Mouse (Mus musculus): ENCODE data around the gene Ptgdr. TPM values are rescaled to one million over a fixed set of nuclear protein-coding genes. Genes with fewer than 3 reads are reported as not detected.
"Not testable (repeated sequence)": the region's sequence is repeated elsewhere in the genome, so short reads cannot be mapped to it uniquely, and the experiment has no call there.

Ptgdr gene
- polyA plus RNA-seq, 1 experiment from 2014 or later = not detected

DNA sequence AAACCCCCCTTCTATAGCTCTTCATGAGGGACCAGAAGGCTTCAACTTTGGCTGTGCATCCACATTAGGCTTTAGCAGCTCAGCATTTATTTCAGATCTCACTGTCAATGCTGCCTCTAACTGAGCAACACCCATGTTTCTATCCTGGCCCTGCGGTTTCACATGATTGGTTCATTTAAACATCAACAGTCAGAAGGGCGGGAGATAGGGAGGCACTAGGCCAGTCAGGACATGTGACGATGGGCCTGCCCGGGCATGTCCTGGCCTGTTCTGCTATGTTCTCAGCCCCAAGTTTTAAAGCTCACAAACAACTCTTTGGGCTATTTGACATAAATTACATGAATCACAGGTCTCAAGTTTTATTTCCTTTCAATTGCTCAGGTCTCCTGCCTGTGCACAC is 26.1 kb downstream of the Ptgdr start:
- H3K36me3 ChIP-seq (ENCODE audit: control insufficient read depth, insufficient read depth, low read length); H3K9ac ChIP-seq (ENCODE audit: low read depth, low read length); H3K4me2 ChIP-seq; H3K4me1 ChIP-seq (replicated peaks; ENCODE audit: control insufficient read depth, insufficient read depth, low read length); H3K4me3 ChIP-seq (ENCODE audit: low read depth, low read length); ATAC-seq (replicated peaks; ENCODE audit: low FRiP score); H3K27me3 ChIP-seq (replicated peaks; ENCODE audit: control insufficient read depth, insufficient read depth, low read length); H3K27ac ChIP-seq (ENCODE audit: low read depth, low read length); H3K9me3 ChIP-seq (ENCODE audit: control insufficient read depth, low read length); DNase-seq (ENCODE audit: low spot score): not testable (repeated sequence)
- 87% methylated on average over 4 of the region's 4 CpGs for WGBS

DNA sequence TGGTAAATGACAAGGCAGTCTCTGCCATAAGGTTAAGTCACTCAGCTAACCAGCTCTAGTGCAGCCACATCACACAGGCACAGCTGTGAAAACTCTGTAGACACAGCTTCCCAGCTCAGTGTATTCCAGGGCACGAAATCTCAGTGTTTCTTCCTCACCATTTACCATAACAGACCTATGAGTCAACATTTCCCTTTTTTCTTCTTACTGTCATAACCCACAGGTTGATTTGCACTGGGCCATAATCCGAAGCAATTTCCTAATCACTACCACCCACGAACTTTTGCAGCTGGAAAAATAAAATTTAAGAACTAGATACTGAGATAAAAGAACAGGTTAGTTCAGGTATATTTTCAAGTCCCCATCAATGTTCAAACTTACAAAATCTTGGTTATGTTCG is 31.4 kb downstream of the Ptgdr start:
- H3K4me1 ChIP-seq (replicated peaks; ENCODE audit: control insufficient read depth, insufficient read depth, low read length) = no peaks in the 10 kb centered on the region
- ATAC-seq (replicated peaks; ENCODE audit: low FRiP score) (no peak), DNase-seq (ENCODE audit: low spot score) (no peak)
- no peaks in the 10 kb centered on the region for H3K27me3 ChIP-seq (replicated peaks; ENCODE audit: control insufficient read depth, insufficient read depth, low read length)
- no peaks in the 10 kb centered on the region for H3K36me3 ChIP-seq (ENCODE audit: control insufficient read depth, insufficient read depth, low read length)
- H3K4me2 ChIP-seq = no peak overlapping the region
- H3K4me3 ChIP-seq (ENCODE audit: low read depth, low read length) = no peak overlapping the region
- H3K9me3 ChIP-seq (ENCODE audit: control insufficient read depth, low read length) = no peaks in the 10 kb centered on the region
- WGBS = 67% methylated on average over 4 of the region's 4 CpGs
- H3K9ac ChIP-seq (ENCODE audit: low read depth, low read length) = no peak overlapping the region
- H3K27ac ChIP-seq (ENCODE audit: low read depth, low read length) = no peak overlapping the region

DNA sequence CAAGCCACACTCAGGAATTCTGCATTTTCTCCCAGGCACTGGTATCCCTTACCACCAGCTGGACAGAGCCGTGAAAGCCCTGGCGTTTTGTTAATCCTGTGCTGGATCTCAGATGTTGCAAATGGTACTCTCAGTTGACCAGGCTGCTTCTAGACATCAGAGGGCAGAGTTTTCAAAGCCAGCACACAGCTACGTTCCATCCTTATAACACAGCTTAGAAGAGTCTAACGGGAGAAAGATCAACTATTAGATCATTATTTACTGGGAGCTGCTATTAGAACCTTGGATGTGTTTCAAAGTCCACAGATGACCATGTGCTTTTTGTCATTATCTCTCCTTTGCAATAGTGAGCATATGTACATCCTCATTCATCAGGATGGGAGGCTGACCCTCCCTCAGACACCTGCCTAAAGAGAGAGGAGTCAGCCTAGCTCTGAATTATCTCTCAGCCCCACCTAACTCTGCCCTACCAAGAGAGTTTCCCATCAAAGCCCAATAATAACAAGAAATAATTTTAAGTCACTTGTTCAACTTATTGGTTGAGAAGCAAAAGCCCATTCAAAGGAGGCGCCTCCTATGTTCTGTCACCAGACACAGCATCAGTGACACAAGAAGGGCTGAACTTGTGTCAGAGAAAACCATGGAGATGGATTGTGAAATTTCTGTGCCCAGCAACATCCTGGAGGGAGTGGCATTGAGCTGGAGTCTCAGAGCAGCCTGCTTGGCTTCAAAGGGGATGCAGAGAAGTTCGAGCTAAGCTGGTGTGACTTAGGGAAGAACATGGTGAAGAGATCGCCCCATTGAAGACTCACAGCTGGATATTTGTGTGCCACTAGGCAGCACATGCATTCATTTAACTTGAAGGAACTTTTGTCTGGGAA is 37.8 kb downstream of the Ptgdr start:
- no peaks in the 10 kb centered on the region for H3K9me3 ChIP-seq (ENCODE audit: control insufficient read depth, low read length)
- H3K27me3 ChIP-seq (replicated peaks; ENCODE audit: control insufficient read depth, insufficient read depth, low read length) = no peaks in the 10 kb centered on the region
- H3K27ac ChIP-seq (ENCODE audit: low read depth, low read length) = no peak overlapping the region
- H3K4me2 ChIP-seq = no peak overlapping the region
- WGBS = 72% methylated on average over 7 of the region's 7 CpGs
- H3K4me3 ChIP-seq (ENCODE audit: low read depth, low read length) = no peak overlapping the region
- no peaks in the 10 kb centered on the region for H3K4me1 ChIP-seq (replicated peaks; ENCODE audit: control insufficient read depth, insufficient read depth, low read length)
- H3K36me3 ChIP-seq (ENCODE audit: control insufficient read depth, insufficient read depth, low read length) = no peaks in the 10 kb centered on the region
- ATAC-seq (replicated peaks; ENCODE audit: low FRiP score) = no peak
- DNase-seq (ENCODE audit: low spot score) = no peak
- no peak overlapping the region for H3K9ac ChIP-seq (ENCODE audit: low read depth, low read length)

DNA sequence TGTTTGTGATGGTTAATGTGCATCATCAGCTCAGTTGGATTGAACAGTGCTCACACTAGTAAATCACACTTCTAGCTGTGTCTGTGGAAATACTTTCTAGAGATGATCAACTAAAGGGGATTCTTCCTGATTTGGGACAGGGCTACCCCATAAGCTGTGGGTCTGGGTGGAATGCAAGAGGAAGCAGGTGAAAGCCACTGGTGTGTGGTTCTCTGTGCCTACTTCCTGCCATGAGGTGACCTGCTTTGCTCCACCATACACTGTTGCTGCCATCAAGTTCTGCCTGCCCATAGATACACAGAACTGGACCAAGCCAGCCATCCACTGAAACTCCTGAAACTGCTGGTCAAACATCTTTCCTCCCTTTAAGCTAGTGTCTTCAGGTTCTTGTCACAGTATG is 46.0 kb downstream of the Ptgdr start:
- not testable (repeated sequence) for DNase-seq (ENCODE audit: low spot score)

More for the DNA sequence above, 46.0 kb downstream of the Ptgdr start:
- not testable (repeated sequence) for H3K4me1 ChIP-seq (replicated peaks; ENCODE audit: control insufficient read depth, insufficient read depth, low read length); H3K27me3 ChIP-seq (replicated peaks; ENCODE audit: control insufficient read depth, insufficient read depth, low read length); H3K9ac ChIP-seq (ENCODE audit: low read depth, low read length); H3K4me2 ChIP-seq; H3K4me3 ChIP-seq (ENCODE audit: low read depth, low read length); H3K36me3 ChIP-seq (ENCODE audit: control insufficient read depth, insufficient read depth, low read length); ATAC-seq (replicated peaks; ENCODE audit: low FRiP score); H3K9me3 ChIP-seq (ENCODE audit: control insufficient read depth, low read length); H3K27ac ChIP-seq (ENCODE audit: low read depth, low read length)

Other genes starting within 250 kb of the Ptgdr start
- gene Gm5624, start 231.4 kb downstream of the Ptgdr start, polyA plus RNA-seq (2014; fragmentation: Nextera tagmentation; extraction: Ambion mirVana) = not detected in 2 replicates
- gene Gm8257, start 152.9 kb downstream of the Ptgdr start, polyA plus RNA-seq (2014; fragmentation: Nextera tagmentation; extraction: Ambion mirVana) = not detected in 2 replicates
- not detected in 2 replicates for gene Gm8267, start 109.0 kb downstream of the Ptgdr start, polyA plus RNA-seq (2014; fragmentation: Nextera tagmentation; extraction: Ambion mirVana)
- 0.04 and 0.43 TPM in 2 replicates for gene Ptger2, start 128.8 kb upstream of the Ptgdr start, polyA plus RNA-seq (2014; fragmentation: Nextera tagmentation; extraction: Ambion mirVana)

Data from liver, embryonic 11.5 days (tissue).